Mouse (Mus musculus) urinary bladder, postnatal 10 days (tissue): ENCODE data around the gene Katnbl1.
A peak's percentile ranks its signal among the peaks of the same experiment; 100 is the strongest.
"Not testable (repeated sequence)": the region's sequence is repeated elsewhere in the genome, so short reads cannot be mapped to it uniquely, and the experiment has no call there.

Experiments
- DNase-seq: peaks from one replicate; pipeline ENCODE4 v3.0.0; 2022; ENCODE audit warnings: low spot score

The Katnbl1 gene

DNA sequence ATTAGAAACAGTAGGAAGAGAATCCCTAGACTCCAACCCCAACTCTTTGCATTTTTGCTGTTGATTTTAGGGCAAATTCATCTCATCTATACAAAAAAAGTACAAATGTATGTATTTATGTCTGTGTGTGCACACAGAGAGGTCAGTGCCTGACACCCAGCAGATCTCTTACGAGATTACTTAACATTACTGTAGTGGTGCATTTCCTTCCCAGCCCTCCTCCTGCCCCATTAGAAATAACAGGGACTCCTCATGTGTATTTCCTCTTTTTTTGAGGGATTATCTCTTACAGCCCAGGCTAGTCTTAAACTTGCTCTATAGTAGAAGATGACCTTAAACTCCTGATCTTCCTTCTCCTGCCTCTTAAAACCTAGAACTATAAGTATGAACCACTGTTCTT lies 13.7 kb downstream of the Katnbl1 start:
- DNase-seq = no peak

DNA sequence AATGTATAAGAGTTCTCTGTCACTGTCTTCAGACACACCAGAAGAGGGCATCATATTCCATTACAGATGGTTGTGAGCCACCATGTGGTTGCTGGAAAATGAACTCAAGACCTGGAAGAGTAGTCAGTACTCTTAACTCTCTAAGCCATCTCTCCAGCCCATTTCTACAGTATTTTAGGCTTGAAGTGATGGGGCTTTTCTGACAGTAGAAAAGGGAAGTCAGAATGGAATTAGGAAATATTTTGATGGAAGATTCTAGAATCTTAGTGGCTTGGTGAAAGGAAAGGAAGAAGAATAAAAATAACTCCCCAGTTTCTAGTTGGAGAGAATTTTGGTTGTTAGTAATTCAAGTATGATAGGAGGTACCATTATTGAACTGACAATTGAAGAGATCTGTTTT lies 14.9 kb downstream of the Katnbl1 start:
- DNase-seq = no peak

DNA sequence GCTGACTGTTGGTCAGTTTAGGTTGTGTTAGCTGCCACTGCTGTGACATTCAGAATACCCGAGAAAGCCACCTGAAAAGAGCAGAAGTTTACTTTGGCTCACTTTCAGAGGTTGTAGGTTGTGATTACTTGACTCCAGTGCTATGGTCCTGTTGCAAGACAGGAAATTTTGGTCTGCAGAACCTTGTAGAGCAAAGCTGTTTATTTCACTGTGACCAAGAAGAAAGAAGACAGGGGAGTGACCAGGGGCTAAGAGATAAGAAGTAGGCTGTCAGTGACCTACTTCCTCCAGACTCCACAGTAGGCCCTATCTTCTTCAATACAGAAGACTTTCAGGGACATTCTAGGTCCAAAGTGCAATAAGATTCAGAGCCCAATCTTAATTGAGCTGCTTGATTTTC lies 17.6 kb downstream of the Katnbl1 start:
- no peak for DNase-seq

DNA sequence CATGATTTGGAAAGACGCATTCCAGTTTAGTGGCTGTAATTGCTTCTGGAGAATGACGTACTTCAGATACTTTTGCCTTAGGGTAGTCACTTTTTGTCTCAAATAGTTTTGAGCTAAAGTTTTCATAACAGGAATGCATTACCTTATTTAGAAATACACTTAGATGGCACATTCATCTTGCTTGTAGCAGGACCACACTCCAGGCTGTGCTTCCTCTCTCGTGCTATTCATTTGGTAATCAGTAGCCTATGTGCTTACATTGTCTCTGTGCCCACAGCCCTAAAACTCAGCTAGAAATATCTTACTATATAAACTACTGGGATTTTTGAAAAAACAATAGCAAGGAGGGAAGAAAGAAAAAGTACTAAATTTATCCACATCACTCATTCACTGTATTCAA lies 28.0 kb downstream of the Katnbl1 start:
- DNase-seq = no peak

DNA sequence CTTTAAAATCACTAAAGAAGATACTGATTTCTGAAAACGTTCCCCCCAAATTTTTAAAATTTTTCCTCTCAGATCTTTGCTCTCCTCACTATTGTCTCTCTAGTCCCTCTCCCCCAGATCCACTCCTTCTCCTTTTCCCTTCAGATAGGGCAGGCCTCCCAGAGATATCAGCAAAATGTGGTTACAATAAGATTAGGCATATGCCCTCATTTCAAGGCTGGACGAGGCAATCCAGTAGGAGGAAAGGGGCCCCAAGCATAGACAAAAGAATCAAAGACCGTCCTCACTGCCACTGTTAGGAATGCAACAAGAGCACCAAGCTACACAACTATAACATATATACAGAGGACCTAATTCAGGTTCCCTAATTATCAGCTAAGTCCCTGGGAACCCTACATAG lies 46.3 kb downstream of the Katnbl1 start:
- no peak for DNase-seq

DNA sequence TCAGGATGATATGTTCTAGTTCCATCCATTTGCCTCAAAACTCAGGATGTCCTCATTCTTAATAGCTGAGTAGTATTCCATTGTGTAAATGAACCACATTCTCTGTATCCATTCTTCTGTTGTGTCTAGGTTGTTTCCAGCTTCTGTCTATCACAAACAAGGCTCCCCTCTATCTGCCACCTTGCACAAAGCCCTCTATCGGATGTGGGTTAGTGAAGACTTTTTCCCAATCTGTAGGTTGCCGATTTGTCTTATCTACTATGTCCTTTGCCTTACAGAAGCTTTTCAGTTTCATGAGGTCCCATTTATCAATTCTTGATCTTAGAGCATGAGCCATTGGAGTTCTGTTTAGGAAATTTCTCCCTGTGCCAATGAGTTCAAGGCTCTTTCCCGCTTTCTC lies 49.5 kb downstream of the Katnbl1 start:
- DNase-seq = not testable (repeated sequence)

DNA sequence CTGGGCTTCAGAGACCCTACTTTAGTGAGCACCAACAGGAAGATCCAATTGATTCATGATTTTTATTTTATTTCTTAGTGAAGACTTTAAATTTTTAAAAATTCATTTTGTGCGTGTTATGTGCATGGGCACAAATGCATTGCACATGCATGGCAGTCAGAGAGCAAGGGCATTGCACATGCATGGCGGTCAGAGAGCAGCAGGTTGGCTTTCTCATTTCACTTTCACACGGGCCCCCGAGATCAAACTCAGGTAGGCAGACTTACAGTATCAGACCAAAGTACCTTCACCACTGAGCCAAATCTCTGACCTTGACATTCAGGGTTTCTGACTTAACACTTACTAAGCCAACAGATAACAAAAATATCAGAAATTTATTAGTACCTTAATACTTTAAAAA lies 50.7 kb downstream of the Katnbl1 start:
- DNase-seq = no peak

DNA sequence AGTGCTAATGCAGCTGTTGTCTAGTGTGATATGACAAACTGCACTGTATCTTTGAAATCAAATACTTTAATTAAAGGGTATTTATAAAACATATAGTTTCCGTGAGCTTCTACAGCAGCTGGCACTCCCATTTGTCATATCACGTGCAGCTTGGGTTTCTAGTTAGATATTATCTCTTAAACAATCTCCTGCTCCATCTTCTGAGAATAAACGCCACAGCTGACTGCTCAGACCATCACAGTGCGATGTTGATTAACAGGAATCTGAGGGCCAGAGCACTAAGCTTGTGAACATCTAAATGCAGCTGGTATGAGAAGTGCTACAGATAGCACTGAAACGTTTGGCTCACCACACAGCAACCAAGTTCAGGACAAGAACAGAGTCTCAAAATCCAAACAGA lies 51.4 kb downstream of the Katnbl1 start:
- no peak for DNase-seq

DNA sequence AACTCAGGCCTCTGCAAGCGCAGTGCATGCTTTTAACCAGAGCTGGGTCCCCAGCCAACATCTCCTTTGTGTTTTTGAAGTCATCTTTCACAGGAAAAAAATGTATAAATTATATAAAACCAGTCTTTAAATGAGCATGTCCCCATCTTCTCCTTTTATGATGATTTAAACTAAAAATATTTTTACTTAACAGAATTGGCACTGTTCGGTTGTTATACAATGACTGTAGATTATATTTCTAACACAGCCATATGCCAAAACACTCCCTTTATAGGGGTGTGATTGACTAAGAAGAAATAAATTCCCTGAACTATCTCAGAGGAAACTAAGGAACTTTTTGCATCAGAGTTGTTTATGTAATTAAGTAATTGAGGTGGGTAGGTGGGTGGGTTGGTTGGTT lies 53.5 kb downstream of the Katnbl1 start:
- DNase-seq = no peak

DNA sequence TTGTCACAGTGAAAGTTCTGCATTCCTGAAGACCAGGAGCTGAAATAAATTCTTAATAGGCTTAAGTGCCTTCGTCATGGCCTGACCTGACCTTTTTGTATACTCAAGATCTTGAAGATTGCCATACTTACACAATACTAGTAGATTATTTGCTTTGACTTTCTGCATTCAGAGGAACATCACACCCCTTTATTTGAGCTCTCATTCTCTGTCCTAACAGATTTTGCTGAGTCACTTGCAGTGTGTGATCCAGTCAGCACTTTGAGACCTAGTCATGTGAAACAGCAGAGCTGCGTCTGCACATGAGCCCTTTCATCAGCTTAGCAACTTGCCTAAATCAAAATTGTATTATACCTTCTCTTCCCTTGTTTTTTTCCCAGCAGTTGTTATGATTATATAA lies 54.3 kb downstream of the Katnbl1 start:
- DNase-seq = no peak

DNA sequence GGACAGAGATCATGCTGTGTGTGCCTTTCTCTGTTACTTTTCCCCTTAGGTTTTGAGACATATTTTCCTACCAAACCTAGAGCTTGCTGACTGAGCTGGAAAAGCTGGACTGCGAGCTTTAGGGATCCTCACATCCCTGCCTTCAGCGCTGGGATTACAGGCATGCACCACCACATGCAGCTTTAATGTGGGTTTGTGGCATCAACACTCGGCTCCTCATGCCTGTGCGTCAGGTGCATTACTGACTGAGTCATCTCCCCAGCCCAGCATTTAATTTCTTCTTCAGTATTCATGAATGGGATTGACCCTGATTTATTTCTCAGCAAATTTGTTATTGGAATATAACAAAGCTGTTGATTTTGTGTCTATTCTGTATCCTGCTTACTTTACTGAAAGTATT lies 57.3 kb downstream of the Katnbl1 start:
- DNase-seq = no peak

DNA sequence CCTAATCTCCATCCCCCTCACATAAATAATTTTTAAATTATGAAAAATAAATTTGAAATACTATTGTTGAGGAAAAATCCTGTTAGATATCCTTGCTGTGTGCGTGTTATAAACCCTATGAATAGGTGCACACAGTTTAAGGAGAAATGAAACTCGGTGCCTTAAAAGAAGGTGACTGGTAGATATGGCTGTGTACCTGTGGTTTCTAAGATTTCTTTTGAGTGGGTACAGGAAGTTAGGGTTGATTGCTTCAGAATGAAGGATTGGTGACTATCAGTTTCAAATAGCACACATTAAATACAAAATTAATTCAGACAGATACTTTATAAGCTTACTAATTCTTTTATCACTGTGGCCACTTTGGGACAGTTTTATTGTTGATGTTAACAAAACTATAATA lies 58.6 kb downstream of the Katnbl1 start:
- no peak for DNase-seq

DNA sequence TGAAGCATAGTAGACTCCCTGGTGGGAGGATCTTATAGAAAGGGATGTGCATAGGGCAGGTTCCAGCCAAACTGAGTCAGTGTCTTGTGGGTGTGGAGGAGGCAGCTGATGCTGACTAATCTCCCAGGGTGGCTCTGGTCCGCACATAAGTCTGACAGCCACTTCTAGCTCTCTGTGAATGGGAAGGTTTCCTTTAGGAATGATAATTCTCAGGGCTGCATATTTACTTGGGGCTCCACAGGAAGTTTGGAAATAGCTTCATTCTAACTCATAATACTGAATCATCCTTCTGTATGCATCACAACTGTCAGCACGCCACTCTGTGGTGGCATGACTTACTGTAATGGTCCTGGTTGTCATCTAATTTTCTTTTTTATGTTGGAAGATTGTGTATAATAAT lies 64.5 kb downstream of the Katnbl1 start:
- DNase-seq = no peak

DNA sequence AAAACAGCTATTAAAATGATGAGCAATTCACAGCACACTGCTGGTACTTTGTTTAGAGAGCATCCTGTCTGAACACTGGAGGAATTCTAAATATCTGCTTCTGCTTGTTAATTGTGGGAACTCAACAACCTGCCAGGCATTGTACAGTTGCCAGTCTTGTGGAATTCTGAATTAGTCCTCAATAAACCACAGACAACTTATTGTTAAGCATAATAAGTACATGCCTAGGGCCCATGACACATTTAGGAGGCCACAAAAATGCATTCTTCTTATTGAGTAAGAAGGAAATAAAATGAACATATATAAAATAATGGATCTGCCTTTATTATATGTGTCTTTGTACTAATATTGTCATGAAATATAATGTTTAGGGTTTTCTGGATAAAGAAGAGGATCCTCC lies 66.5 kb downstream of the Katnbl1 start:
- no peak for DNase-seq

DNA sequence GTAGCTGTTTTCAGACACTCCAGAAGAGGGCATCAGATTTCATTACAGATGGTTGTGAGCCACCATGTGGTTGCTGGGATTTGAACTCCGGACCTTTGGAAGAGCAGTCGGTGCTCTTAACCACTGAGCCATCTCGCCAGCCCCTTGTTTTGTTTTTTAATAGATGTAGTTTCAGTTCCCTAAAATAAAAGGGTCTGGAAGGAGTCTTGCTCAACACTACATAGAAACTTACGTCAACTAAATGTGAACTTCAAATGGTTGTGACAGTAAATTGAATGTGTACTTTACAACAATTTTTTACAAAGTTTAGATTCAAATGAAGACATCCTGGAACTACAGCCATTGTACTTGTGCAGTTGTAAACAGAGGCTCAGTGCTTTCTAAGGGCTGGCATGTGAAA lies 69.0 kb downstream of the Katnbl1 start:
- DNase-seq = not testable (repeated sequence)

DNA sequence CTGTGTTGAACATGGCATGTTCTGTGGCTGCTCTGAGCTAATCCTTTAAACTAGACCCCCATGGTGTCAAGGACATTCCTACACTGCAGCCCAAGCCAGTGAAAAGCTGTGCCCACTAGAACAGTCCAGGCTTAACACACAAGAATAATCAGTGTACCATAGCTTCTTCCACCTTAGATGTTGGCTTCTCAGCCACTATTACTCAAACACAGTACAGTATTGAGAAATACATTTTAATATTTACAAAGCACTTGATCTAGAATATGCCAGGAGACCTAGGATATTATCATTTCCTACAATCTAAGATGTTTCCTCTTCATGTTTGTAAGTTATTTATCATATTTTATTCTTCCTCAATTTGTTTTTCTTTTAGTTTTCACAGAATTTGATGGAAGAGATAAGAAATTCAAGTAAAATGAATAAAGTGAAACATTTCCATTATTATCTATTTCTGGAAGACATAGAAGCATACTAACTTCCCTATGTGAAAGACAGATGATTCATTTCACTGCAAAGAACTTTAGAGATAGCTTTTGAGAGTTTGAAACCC lies 69.6 kb downstream of the Katnbl1 start:
- DNase-seq = no peak

DNA sequence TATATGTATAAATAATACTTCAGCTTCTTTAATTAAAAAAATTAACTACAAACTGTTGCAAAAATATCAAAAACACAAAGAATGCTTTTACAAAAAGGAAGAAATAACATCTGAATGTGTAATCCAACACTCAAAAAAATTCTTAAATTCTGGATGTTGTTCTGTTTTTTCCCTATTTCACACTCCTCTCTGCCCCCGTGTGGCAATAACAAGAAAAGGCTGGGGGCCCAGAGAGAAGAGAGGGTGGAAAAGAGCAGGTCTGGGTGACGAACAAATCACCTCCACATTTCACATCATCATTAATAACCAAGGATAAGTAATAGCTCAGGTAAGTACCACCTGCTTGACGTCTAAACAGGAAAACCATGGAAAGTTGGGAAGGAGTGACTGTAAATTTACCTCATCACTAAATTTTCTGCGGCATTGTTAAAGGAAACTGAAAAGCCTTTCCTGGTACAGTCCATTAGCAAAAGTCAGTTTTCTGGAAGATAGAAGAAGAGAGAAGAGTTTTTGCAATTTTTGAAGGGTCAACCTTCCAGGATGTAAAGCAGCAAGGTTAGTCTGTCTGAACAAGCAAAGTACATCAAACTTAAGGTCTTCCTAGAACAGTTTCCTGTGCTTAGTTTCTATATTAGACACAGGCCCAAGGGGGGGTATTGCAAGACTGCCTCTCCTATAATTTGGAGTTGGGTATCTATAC lies 70.7 kb downstream of the Katnbl1 start:
- no peak for DNase-seq

DNA sequence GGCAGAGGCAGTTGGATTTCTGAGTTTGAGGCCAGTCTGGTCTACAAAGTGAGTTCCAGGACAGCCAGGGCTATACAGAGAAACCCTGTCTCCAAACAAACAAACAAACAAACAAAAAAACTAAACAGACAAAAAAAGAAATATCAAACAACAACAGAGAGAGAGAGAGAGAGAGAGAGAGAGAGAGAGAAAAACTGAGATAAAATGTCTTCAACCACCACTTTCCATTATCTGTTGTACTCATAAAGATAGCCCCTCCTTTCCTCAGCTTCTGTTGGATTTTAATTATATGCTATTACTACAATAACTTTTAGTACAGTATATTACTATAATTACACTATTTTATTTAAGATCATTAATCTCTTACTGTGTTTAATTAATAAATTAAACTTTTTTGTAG lies 73.5 kb downstream of the Katnbl1 start:
- DNase-seq = not testable (repeated sequence)

DNA sequence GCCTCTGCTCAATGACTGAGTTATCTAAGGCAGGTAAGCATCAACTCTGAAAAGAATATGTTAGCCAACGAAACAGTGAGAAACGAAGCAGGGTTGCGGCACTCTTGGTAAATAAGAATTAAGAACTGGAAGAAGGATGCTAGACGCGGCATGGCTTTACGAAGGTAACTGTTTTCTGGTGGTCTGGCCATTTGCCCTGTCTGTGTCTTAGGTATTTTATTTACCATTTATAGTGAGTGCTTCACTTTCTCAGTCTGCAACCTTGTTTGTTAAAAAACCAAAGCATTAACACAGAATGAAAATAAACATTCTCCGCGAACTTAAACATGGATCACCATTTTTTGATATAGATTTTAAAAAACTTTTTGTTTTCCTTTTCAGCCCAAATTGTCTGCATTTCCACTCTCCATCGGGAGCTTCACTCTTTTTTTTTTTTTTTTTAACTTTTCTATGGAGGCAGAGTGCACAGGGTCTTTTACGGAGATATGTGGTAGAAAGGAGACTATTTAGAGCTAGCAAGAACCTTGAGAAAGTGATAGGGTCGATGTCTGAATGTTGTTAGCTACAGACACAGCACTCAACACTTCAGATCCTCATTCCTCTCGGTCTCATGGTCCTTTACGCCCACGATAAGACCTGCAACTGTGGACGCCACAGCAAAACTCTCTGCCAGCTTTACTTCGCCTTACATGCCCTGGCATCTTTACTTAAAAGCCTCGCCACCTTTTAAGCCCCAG lies 75.3 kb downstream of the Katnbl1 start:
- no peak for DNase-seq

DNA sequence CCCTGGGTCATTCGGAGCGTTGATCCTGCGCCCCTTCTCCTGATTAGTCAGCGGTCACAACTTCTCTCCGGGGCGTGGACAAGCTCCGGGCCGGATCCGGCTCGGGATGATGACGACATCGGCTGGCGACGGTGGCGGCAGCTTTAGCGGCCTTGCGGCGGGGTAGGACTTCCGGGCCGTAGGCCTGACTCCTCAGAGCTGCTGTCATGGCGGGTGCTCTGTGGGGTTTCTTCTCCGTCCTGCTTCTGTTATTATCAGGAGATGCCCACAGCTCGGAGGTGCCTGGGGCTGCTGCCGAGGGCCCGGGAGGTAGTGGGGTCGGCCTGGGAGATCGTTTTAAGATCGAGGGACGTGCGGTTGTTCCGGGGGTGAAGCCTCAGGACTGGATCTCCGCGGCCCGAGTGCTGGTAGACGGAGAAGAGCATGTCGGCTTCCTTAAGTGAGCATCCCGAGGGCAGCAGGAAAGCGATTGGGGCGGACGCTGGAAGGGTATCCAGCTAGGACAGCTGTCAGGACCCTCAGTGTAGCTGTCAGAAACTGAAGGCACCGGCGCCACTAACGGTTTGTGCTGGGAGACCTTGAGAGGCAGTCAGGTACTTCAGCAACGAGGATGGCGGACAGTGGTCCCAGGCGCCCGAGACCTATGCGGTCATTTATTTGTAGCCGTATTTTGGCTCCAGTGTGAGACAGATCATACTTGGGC lies 76.0 kb downstream of the Katnbl1 start, which contains the start of gene Emc7:
TSS of gene Emc7 (plus strand) at position 136 of the 703 bp plus-strand sequence.
- peak; percentile 96 for DNase-seq

DNA sequence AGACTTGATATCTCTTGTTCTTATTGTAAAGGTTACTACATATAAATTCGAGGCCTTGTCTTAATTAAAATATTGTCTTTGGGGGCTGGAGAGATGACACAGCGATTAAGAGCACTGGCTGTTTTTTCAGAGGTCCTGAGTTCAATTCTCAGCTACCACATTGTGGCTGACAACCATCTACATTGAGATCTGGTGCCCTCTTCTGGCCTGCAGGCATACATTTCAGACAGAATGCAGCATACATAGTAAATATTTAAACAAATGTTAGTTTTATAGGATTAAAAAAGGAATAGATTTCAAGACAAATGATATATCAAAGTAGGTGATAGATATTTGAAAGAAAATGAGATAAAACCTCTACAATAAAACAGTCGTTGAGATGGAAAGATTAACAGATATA lies 81.5 kb downstream of the Katnbl1 start:
- no peak for DNase-seq
